Mouse (Mus musculus): ENCODE measurements around the gene Car8. TPM values are rescaled to one million over a fixed set of nuclear protein-coding genes. Genes with fewer than 3 reads are reported as not detected.

The Car8 gene
- polyA plus RNA-seq, 1 experiment from 2014 or later, result 14.0 TPM

GRCm38 (mm10) chr4:8231291-8231871 lies 7.5 kb downstream of the Car8 start:
- Histone ChIP-seq H3K4me2 (ENCODE audit: low read length) (no peak overlapping the region), H3K27me3 (ENCODE audit: control insufficient read depth, insufficient read depth, low read depth, low read length) (no peaks in the 10 kb centered on the region), H3K27ac (ENCODE audit: low read length) (no peak overlapping the region), H3K4me1 (ENCODE audit: control insufficient read depth, insufficient read depth, low read length) (no peaks in the 10 kb centered on the region), H3K36me3 (ENCODE audit: control insufficient read depth, insufficient read depth, low read length) (no peaks in the 10 kb centered on the region), H3K9ac (ENCODE audit: low read depth, low read length) (no peak overlapping the region), H3K4me3 (ENCODE audit: low read depth, low read length) (no peak overlapping the region), H3K9me3 (replicated peaks; ENCODE audit: control insufficient read depth, low read length, poor library complexity, severe bottlenecking) (no peaks in the 10 kb centered on the region)
- no peak for ATAC-seq
- 90% methylated on average over 5 of the region's 5 CpGs for WGBS

- H3K27me3 ChIP-seq (ENCODE audit: control insufficient read depth, insufficient read depth, low read depth, low read length), result no peaks in the 10 kb centered on the region
- no peak overlapping the region for H3K4me2 ChIP-seq (ENCODE audit: low read length)
- no peaks in the 10 kb centered on the region for H3K36me3 ChIP-seq (ENCODE audit: control insufficient read depth, insufficient read depth, low read length)
- no peaks in the 10 kb centered on the region for H3K9me3 ChIP-seq (replicated peaks; ENCODE audit: control insufficient read depth, low read length, poor library complexity, severe bottlenecking)
- no peak overlapping the region for H3K27ac ChIP-seq (ENCODE audit: low read length)
- WGBS, result 41% methylated on average over 3 of the region's 3 CpGs
- no peak overlapping the region for H3K4me3 ChIP-seq (ENCODE audit: low read depth, low read length)
- ATAC-seq, result no peak
- H3K4me1 ChIP-seq (ENCODE audit: control insufficient read depth, insufficient read depth, low read length), result no peaks in the 10 kb centered on the region
- no peak overlapping the region for H3K9ac ChIP-seq (ENCODE audit: low read depth, low read length)
These were observed 9.1 kb downstream of the Car8 start for GRCm38 (mm10) chr4:8229661-8230298.

- Histone ChIP-seq H3K27ac (ENCODE audit: low read length) (no peak overlapping the region), H3K4me2 (ENCODE audit: low read length) (no peak overlapping the region), H3K4me3 (ENCODE audit: low read depth, low read length) (no peak overlapping the region), H3K9me3 (replicated peaks; ENCODE audit: control insufficient read depth, low read length, poor library complexity, severe bottlenecking) (no peaks in the 10 kb centered on the region), H3K9ac (ENCODE audit: low read depth, low read length) (no peak overlapping the region), H3K36me3 (ENCODE audit: control insufficient read depth, insufficient read depth, low read length) (no peaks in the 10 kb centered on the region), H3K4me1 (ENCODE audit: control insufficient read depth, insufficient read depth, low read length) (no peaks in the 10 kb centered on the region), H3K27me3 (ENCODE audit: control insufficient read depth, insufficient read depth, low read depth, low read length) (no peaks in the 10 kb centered on the region)
- ATAC-seq, result no peak
- 87% methylated on average over 8 of the region's 8 CpGs for WGBS
These were observed 19.9 kb downstream of the Car8 start for GRCm38 (mm10) chr4:8218941-8219340.

GRCm38 (mm10) chr4:8218004-8218403 lies 20.8 kb downstream of the Car8 start:
- no peak for ATAC-seq
- Histone ChIP-seq H3K9me3 (replicated peaks; ENCODE audit: control insufficient read depth, low read length, poor library complexity, severe bottlenecking) (no peaks in the 10 kb centered on the region), H3K4me1 (ENCODE audit: control insufficient read depth, insufficient read depth, low read length) (no peaks in the 10 kb centered on the region), H3K4me3 (ENCODE audit: low read depth, low read length) (no peak overlapping the region), H3K36me3 (ENCODE audit: control insufficient read depth, insufficient read depth, low read length) (no peaks in the 10 kb centered on the region), H3K27ac (ENCODE audit: low read length) (no peak overlapping the region), H3K4me2 (ENCODE audit: low read length) (no peak overlapping the region), H3K27me3 (ENCODE audit: control insufficient read depth, insufficient read depth, low read depth, low read length) (no peaks in the 10 kb centered on the region), H3K9ac (ENCODE audit: low read depth, low read length) (no peak overlapping the region)
- 75% methylated on average over 3 of the region's 3 CpGs for WGBS

- Histone ChIP-seq H3K36me3 (ENCODE audit: control insufficient read depth, insufficient read depth, low read length) (no peaks in the 10 kb centered on the region), H3K9ac (ENCODE audit: low read depth, low read length) (no peak overlapping the region), H3K4me2 (ENCODE audit: low read length) (no peak overlapping the region), H3K4me1 (ENCODE audit: control insufficient read depth, insufficient read depth, low read length) (no peaks in the 10 kb centered on the region), H3K4me3 (ENCODE audit: low read depth, low read length) (no peak overlapping the region), H3K27ac (ENCODE audit: low read length) (no peak overlapping the region), H3K9me3 (replicated peaks; ENCODE audit: control insufficient read depth, low read length, poor library complexity, severe bottlenecking) (no peaks in the 10 kb centered on the region), H3K27me3 (ENCODE audit: control insufficient read depth, insufficient read depth, low read depth, low read length) (no peaks in the 10 kb centered on the region)
- WGBS, result 76% methylated on average over 5 of the region's 5 CpGs
- no peak for ATAC-seq
These were observed 21.6 kb downstream of the Car8 start for GRCm38 (mm10) chr4:8217272-8217671.

- 21% methylated on average over 6 of the region's 6 CpGs for WGBS
- H3K4me2 ChIP-seq (ENCODE audit: low read length), result no peak overlapping the region
- no peak overlapping the region for H3K9ac ChIP-seq (ENCODE audit: low read depth, low read length)
- H3K36me3 ChIP-seq (ENCODE audit: control insufficient read depth, insufficient read depth, low read length), result no peaks in the 10 kb centered on the region
- no peak for ATAC-seq
- no peaks in the 10 kb centered on the region for H3K9me3 ChIP-seq (replicated peaks; ENCODE audit: control insufficient read depth, low read length, poor library complexity, severe bottlenecking)
- H3K4me1 ChIP-seq (ENCODE audit: control insufficient read depth, insufficient read depth, low read length), result no peaks in the 10 kb centered on the region
- no peaks in the 10 kb centered on the region for H3K27me3 ChIP-seq (ENCODE audit: control insufficient read depth, insufficient read depth, low read depth, low read length)
- H3K27ac ChIP-seq (ENCODE audit: low read length), result no peak overlapping the region
- no peak overlapping the region for H3K4me3 ChIP-seq (ENCODE audit: low read depth, low read length)
These were observed 22.3 kb downstream of the Car8 start for GRCm38 (mm10) chr4:8216551-8216950.

GRCm38 (mm10) chr4:8213661-8214060 lies 25.2 kb downstream of the Car8 start:
- no peaks in the 10 kb centered on the region for H3K4me1 ChIP-seq (ENCODE audit: control insufficient read depth, insufficient read depth, low read length)
- H3K4me2 ChIP-seq (ENCODE audit: low read length), result no peak overlapping the region
- H3K27ac ChIP-seq (ENCODE audit: low read length), result no peak overlapping the region
- H3K9ac ChIP-seq (ENCODE audit: low read depth, low read length), result no peak overlapping the region
- H3K36me3 ChIP-seq (ENCODE audit: control insufficient read depth, insufficient read depth, low read length), result no peaks in the 10 kb centered on the region
- H3K4me3 ChIP-seq (ENCODE audit: low read depth, low read length), result no peak overlapping the region
- WGBS, result 81% methylated on average over 2 of the region's 2 CpGs
- H3K9me3 ChIP-seq (replicated peaks; ENCODE audit: control insufficient read depth, low read length, poor library complexity, severe bottlenecking), result no peaks in the 10 kb centered on the region
- ATAC-seq, result no peak
- no peaks in the 10 kb centered on the region for H3K27me3 ChIP-seq (ENCODE audit: control insufficient read depth, insufficient read depth, low read depth, low read length)

- H3K9me3 ChIP-seq (replicated peaks; ENCODE audit: control insufficient read depth, low read length, poor library complexity, severe bottlenecking), result no peaks in the 10 kb centered on the region
- 73% methylated on average over 8 of the region's 8 CpGs for WGBS
- no peak overlapping the region for H3K9ac ChIP-seq (ENCODE audit: low read depth, low read length)
- no peaks in the 10 kb centered on the region for H3K36me3 ChIP-seq (ENCODE audit: control insufficient read depth, insufficient read depth, low read length)
- ATAC-seq, result no peak
- H3K4me1 ChIP-seq (ENCODE audit: control insufficient read depth, insufficient read depth, low read length), result no peaks in the 10 kb centered on the region
- no peak overlapping the region for H3K4me2 ChIP-seq (ENCODE audit: low read length)
- H3K27me3 ChIP-seq (ENCODE audit: control insufficient read depth, insufficient read depth, low read depth, low read length), result no peaks in the 10 kb centered on the region
- no peak overlapping the region for H3K27ac ChIP-seq (ENCODE audit: low read length)
- H3K4me3 ChIP-seq (ENCODE audit: low read depth, low read length), result no peak overlapping the region
These were observed 25.8 kb downstream of the Car8 start for GRCm38 (mm10) chr4:8212873-8213569.

GRCm38 (mm10) chr4:8210452-8210851 lies 28.4 kb downstream of the Car8 start:
- H3K27me3 ChIP-seq (ENCODE audit: control insufficient read depth, insufficient read depth, low read depth, low read length), result no peaks in the 10 kb centered on the region

More at GRCm38 (mm10) chr4:8210452-8210851, 28.4 kb downstream of the Car8 start:
- H3K36me3 ChIP-seq (ENCODE audit: control insufficient read depth, insufficient read depth, low read length), result no peaks in the 10 kb centered on the region
- no peak for ATAC-seq
- H3K9ac ChIP-seq (ENCODE audit: low read depth, low read length), result no peak overlapping the region
- no peaks in the 10 kb centered on the region for H3K4me1 ChIP-seq (ENCODE audit: control insufficient read depth, insufficient read depth, low read length)
- no peaks in the 10 kb centered on the region for H3K9me3 ChIP-seq (replicated peaks; ENCODE audit: control insufficient read depth, low read length, poor library complexity, severe bottlenecking)
- 95% methylated on average over 2 of the region's 2 CpGs for WGBS
- no peak overlapping the region for H3K27ac ChIP-seq (ENCODE audit: low read length)
- H3K4me3 ChIP-seq (ENCODE audit: low read depth, low read length), result no peak overlapping the region
- no peak overlapping the region for H3K4me2 ChIP-seq (ENCODE audit: low read length)

Data from midbrain, embryonic 16.5 days (tissue).